Mouse (Mus musculus) megakaryocyte, embryonic 14.5 days (primary cell): ENCODE results near the gene Rbms3.

Experiments used
- FLI1 ChIP-seq: IDR thresholded peaks from 2 replicates; pipeline ENCODE4 v1.6.1; 2012; ENCODE audit warnings: low read length, inconsistent platforms, mixed read lengths
- GATA1 ChIP-seq: IDR thresholded peaks from 3 replicates; pipeline ENCODE4 v1.6.1; 2012; ENCODE audit warnings: mixed read lengths, low read length, inconsistent platforms, borderline replicate concordance

GRCm38 (mm10) chr9:117029953-117030352 lies 599.8 kb downstream of the Rbms3 start:
- no peak for TF ChIP-seq GATA1
- no peak for TF ChIP-seq FLI1
